Mouse (Mus musculus): Measurements from ENCODE around the gene Prokr2.

Gene Prokr2

DNA sequence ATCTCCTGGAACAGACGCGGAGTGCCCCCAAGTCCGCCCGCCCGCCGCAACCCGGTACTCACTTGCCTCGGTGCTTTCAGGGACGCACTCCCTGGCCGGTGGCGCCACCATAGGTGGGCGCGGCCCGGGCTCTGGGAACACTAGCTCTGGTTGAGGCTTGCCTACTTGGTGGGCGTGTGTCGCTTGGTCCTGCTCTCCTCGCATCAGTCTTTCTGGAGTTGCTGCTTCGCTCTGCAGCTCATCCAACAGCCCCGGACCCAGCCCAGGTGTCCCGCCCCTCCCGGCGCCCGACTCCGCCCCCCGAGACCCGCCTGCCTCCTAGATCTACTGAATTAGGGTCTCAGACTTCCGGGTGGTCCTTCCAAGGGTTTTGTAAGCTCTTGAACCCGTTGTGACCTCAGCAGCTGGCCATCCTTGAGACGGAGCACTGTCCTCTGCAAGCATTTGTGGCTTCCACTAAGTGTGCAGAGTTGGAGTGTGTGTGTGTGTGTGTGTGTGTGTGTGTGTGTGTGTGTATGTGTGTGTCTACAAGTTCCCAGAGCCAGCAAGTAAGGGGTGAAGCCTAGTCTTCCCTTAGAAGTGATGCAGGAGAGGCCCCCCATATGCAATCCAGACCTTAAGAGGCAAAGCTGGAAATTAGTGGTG, at the start of gene Prokr2:
TSS of gene Prokr2 (minus strand) at position 254 of the 645 bp plus-strand sequence.
- DNase-seq (ENCODE audit: low spot score in 2 of 2) = no peak

DNA sequence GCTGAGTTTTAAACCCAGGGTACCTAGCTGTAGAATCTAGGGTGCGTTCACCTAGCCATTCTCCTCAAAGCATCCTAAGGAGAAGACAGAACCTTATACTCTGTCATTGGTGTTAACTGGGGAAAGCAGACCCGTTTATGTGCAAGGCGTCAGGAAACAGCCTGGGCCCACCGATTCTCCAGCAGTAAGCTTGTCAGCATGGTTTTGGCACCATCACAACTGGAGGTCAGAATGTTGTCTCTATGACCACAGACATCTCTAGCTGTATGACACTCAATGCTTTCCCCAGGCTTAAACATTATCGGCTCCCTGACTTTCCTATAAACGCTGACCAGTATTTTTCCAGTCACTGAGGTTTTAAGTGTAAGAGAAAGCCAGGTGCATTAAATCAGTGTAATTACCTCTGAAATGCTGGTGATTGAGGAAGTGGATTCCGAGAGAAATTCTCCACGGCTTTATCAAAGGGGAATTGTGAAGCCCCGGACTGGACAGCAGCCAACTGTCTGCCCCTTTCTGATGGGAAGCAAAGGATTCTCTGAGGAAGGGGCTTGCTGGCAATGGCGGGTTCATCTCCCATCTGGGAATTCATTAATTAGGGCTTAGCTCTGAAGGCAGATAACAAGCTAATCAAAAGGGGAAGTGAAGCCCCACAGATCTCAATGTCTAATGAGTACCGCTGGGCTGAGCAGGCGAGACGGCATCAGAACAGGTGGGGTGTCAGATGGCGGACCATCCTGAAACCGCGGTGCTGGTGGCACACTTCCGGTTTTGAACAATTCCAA, 42.1 kb upstream of the Prokr2 start:
- DNase-seq (ENCODE audit: low spot score in 2 of 2) = no peak

DNA sequence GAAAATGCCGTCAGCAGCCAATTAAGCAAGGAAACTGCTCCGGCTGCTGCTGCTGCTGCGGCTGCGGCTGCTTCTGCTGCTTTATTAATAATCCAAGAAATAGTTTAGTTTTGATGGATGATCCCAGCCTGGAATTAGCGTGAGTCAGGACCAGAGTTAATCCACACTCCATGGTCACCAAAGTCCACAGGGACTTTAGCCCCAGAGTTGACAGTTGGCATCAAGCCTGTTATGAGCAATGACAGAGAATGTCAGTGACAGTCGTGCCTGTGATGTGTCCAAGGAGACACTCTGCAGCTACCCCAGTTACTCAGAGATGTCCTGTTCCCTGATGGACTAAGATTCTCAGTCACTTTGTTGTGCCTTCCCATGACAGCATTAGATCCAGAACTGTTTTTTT, 40.3 kb upstream of the Prokr2 start:
- no peak for DNase-seq (ENCODE audit: low spot score in 2 of 2)

DNA sequence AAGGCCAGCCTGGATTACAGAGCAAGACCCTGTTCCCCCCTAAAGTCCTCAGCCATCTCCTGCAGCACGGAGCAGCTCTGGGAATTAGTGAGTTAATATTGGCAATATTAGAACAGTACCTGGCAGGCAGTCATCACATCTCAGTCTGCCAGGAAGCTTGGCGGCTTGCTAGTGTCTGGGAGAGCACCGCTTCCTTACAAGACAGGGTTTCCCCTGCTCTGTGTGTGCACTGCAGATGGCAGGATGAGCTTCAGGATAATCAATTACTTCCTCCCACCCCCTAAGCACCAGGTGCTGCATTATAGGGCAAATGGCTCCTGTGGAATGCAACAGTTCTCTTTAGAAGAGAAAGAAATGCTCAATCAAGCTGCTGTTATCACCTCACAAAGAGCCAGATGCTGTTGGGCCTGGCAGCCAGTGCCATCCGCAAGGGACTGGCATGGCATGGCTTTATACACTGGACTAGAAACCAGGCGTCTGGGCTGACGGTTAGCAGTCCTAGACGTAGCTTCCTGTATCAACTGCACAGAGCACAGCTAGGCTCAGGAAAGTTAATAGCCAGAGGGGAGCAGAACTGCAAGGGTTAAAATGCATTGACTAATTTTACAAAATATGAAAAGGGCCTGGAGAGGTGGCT, 38.3 kb upstream of the Prokr2 start:
- DNase-seq (ENCODE audit: low spot score in 2 of 2) = no peak

DNA sequence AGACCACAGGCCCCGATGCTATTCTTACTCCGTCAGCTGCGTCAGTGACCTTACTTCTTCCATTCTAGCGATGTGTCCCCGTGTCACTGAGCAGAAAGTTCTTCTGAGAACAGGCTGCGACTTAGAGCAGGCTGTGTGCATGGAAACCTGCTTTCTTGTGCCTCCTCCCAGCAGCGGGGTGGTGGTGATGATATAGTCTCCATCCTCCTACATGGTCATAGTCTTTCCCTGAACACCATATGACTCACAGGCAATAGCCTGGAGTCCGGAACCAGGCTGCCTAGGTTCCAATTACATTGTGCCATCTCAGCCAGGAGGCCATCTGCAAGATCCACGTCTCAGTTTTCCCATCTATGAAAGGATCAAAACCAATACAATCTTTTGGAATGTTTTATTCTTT, 37.6 kb upstream of the Prokr2 start:
- no peak for DNase-seq (ENCODE audit: low spot score in 2 of 2)

DNA sequence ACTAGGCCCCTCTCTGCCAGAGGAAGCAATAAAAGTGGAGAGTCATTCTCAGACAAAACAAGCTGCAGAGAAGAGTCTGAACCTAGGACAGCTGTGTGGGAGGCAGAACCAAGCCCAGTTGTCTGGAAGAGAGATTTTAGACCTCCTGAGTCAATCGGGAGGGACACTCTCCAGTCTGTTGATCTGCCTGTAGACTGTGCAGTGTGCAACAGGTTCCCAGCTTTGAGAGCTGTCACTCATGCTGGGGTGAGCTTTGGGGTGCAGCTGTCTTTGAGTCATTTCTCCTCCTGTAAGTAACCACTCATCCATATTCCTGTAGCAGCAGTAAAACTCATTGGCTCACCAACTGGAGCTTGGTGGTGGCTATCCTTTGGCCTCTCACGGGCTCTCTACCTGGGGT, 33.2 kb upstream of the Prokr2 start:
- no peak for DNase-seq (ENCODE audit: low spot score in 2 of 2)

DNA sequence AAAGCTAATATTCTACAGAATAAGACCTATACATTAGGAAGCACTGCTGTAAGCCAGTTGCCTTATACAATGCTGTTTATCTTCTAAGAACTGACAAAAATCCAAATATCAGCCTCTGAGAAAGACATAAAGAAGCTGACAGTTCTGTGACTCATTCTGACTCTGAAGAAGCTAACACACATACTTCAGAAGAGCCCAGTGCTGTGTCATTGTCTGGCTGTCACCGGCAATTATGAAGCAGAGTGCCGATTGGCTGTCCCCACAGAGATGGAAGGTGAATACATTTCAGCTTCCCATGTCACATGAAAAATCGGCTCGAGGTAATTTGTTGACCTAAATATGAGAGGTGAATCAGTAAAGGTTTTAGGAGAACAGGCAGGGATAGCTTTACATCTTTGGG, 24.9 kb upstream of the Prokr2 start:
- no peak for DNase-seq (ENCODE audit: low spot score in 2 of 2)

DNA sequence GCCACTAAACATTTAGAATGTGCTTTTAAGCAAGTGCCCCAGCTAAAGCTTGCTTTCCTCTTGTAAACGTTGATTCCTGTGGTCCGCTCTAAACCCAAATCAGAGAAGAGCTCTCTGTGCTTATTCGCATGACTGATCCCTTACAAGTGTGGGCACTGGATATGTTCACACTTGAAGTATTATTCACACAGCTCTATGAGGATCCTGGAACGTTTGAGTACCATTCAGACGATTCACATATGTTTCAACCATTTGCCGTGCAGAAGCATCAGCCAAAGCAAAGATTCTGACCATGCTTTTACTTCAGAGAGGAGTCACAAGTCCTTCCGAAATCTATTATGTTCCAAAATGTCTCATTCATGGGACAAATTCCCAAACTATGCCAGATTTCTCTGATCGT, 12.9 kb upstream of the Prokr2 start:
- no peak for DNase-seq (ENCODE audit: low spot score in 2 of 2)

DNA sequence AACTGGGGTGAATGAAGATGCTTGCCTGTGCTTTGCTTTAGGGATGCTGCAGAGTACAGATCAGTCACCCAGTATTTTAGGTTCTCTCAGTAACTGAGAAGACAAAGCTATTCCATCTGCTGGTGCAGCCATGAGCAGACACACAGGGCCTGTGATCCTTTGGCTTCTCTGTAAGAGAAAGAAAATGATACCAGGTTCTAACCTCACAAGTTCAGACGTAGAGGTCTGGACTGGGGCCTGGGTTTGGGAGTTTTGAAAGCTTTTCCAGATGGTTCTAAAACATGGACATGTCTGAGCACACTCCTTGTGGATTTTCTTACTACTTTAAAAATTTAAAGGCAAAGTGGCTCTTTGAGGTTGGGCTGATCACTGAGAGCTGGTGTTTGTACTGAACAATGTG, 10.5 kb upstream of the Prokr2 start:
- no peak for DNase-seq (ENCODE audit: low spot score in 2 of 2)

DNA sequence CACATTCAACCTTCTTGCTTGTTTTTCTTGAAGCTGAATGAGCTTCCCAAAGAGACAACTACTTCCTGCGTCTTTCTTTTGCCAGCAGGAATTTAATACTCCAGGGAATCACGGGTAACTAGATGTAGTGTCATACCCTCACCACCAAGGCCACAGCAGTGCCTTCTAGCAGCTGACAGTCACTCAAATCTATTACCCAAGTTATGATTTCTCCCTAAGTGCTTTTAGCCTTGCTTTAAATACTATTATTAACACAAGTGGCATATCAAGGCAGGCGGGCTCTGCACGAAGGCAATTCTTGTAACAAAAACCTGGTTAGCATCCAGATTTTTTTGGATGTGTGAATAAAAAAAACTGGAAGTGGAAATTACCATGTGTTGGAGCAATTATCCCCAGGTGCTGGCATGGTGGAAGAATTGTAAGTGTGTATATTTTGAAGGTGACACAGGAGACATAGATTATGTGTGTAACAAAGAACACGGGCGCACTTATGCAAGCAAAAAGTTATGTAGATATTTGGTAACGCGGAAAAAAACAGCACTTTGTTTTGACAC, 5.4 kb upstream of the Prokr2 start:
- DNase-seq (ENCODE audit: low spot score in 2 of 2) = no peak

DNA sequence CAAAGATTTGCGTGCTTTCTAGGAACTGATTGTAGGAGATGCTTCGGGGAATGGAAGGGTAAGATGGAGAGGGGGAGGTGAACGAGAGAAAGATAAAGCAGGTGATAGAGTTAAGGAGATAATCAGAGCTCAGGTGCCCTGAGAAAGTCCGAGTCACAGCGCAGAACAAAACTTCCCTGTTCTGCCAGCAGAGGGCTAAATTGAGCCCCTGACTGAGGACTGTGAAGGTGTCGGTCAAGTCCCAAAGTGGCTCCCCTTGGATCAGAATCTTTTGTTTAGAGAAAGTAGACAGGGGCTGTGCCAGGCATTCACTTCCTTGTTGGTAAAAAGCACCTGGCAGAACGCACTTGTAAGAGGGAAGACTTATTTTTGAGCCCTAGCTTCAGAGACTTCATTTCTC, 4.3 kb upstream of the Prokr2 start:
- DNase-seq (ENCODE audit: low spot score in 2 of 2) = no peak

DNA sequence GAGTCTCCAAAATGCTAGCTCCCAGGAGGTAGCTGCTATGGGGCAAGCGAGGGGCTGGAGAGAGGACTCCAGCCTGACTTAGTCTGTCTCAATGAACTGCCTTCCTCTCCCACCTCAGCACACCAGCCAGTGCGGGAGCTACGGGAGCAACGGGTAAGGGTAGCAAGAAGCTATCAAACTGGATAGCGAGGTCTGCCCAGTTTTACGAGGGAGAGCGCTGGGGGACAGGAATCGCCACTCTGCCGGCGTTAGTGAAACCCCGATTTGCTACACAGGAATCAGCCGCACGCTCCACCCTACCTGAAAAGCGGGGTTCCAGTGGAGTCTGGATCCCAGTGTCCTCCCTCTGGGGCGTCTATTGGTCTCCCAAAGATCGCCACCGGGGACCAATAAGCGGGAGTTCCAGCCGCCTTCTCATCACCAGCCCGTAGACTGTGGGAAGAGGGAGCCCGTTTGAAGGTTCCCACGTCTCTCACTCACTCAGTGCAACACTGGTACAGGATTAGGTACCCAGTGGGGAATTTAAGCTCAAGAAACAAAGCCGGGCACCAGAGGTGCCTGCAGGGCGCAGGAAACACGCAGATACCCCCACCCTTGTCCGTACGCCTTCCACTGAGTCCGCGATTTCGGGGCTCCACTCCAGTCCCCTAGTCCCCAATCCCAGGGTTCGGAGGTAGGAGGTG, 595 bp downstream of the Prokr2 start:
- DNase-seq (ENCODE audit: low spot score in 2 of 2) = no peak

DNA sequence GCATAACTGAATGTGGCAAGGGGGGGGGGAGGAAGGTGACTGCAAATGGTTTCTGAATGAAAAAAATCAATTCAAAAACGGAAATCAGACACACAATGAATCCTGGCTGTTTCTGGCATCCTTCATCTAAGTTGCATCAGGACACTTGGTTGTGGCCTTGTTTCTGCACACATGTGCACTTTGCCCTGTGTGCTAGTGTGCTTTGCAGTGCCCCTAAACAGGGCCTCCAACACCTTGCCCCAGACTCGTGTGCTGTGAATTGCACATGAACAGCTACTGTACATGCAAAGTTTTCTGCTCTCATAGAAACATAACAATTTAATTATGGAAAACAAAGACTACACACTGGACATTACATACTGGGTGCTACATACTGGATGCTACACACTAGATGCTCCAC, 2.9 kb downstream of the Prokr2 start:
- no peak for DNase-seq (ENCODE audit: low spot score in 2 of 2)

DNA sequence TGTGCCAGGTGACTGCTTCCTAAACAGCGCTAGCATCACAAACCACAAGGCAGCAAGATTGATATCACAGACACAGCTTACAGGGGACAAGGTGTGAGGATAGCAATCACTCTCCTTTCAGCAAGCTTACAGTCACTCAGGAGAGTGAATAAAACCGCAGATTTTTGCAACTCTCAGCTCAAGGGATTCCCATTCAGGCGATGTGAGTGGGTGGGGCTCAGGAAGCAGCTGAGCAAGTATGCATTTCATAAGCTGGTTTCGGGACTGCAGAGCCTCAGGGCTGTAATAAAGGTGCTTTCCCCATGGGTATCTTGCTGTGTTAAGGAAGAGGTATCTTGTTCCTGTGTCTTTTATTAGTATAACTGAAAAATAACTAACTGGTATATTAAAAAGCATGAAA, 5.6 kb downstream of the Prokr2 start:
- DNase-seq (ENCODE audit: low spot score in 2 of 2) = no peak

DNA sequence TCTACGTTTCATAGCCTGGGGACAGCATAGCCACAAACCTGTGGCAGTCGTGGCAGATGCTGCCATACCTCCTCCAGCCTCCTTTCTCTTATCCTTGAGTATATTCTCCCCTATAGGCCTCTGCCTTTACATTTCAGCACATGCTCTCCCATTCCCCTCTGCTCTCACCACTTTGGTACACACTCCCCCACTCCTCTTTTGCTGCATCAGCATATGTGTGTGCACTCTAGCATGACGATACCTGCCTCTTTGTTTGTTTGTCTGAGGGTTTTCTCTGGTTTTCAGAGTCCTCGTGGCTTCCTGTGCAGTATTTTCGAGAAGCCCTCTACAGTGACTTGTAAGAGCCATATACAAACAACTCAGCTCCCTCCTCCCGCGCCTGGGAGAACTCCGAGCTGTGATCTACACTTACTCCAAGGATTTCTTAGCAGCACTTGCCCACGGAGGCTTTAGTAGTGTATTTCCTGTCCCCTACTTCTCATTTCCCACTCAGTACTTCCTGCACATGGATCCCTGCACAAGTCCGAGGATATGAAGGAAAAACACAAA, 6.6 kb downstream of the Prokr2 start:
- no peak for DNase-seq (ENCODE audit: low spot score in 2 of 2)

DNA sequence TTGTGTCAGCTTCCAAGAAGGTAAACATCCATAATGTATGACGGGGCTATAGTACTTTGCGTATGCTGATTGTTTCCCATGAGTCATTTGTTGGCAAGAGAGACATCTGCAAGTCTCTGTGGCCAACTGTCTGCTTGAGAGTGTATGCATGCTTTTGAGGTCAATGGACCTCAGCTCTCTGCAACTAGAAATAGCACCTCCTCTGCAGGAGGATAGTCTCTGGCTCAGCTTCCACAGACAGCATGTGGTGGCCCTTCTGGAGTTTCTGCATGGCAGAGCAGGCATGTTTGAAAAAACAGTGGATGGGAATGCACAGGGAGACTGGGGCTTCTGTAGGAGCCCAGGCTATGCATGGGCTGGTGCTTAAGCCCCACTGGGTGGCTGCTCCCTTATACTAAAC, 7.8 kb downstream of the Prokr2 start:
- no peak for DNase-seq (ENCODE audit: low spot score in 2 of 2)

DNA sequence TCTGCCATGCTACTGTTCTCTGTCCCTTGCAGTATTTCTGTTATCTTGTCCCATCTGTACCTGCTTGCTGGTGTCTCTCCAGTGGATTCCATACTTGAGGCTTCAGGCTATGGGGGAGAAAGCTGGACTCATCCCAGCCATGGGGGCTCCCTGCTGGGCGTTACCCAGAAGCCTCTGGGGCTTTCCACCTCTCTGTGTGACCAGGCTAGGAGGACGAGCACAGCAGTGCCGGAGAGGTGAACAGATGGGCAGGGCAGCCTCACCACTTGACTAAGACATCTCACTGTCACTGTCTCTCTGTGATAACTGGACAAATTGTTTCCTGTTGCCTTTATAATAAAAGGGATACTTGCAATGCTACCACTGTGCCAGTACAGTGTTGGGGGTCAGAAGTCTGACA, 9.5 kb downstream of the Prokr2 start:
- no peak for DNase-seq (ENCODE audit: low spot score in 2 of 2)

DNA sequence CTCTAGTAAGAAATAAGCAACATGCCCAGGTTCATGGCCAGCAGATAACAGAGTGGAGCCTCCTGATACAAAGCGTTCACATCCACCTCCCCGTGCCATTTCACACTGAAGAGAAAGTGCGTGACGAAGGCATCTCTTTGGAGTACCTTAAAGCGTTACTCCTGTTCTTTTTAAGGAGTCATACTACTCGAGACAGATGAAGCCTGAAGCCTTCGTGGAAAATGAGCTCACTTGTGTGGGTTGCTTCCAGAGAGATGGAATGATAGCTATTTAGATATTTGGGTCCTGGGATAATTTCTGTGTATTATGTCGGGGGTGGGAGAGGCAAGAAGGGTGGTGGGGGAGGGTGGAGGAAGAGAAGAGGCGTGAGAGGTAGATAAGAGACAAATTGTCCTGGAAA, 10.1 kb downstream of the Prokr2 start:
- no peak for DNase-seq (ENCODE audit: low spot score in 2 of 2)

DNA sequence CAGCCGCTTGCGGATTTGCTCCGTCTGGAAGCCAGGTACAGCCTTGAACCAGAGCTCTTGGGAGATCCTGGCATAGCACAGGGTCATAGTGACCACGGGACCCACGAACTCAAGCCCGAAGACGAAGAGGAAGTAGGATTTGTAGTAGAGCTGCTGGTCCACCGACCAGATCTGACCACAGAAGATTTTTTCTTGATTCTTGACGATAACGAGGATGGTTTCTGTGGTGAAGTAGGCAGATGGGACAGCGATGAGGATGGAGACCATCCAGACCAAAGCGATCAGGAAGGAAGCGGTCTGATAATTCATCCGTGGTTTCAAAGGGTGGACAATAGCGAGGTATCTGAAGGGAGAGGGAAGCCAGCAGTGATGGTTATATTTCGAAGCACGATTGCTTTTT, 11.5 kb downstream of the Prokr2 start:
- DNase-seq (ENCODE audit: low spot score in 2 of 2) = no peak

DNA sequence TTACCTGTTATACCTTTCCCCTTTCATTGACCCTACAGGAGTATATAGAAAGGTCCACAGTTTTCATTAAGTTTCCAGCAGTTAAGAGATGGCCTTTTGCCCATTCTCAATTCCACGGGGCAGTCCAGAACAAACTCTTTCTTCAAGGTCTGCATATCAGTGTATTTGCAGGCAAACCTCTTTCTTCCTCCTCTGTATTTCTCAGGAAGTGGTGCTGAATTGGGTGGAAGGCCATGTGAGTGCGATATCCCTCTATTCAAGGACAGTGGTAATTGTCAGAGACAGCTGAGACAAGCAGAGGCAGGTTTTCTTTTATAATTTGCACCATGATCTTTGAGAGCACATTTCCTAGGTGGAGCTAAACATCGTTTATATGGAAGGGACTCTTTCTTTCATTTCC, 16.8 kb downstream of the Prokr2 start:
- DNase-seq (ENCODE audit: low spot score in 2 of 2) = no peak

DNA sequence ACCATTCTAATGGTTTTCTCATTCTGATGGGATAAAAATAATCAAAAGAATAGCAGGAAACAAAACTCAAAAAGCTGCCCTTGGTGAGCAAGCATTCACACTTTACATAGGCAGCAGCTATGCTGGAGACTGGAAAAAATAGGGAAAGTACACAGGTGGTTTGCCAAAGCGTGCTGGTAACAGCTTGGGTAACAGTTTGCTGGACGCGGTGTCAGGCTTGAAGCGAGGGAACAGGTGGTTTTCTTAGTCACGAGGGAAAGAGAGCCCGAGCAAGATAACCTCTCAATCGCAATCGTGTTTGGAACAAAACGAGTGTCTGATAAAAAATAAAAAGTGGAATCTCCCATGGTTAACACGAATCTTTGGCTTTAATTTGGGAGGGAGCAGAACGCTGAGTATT, 41.4 kb downstream of the Prokr2 start:
- no peak for DNase-seq (ENCODE audit: low spot score in 2 of 2)

DNA sequence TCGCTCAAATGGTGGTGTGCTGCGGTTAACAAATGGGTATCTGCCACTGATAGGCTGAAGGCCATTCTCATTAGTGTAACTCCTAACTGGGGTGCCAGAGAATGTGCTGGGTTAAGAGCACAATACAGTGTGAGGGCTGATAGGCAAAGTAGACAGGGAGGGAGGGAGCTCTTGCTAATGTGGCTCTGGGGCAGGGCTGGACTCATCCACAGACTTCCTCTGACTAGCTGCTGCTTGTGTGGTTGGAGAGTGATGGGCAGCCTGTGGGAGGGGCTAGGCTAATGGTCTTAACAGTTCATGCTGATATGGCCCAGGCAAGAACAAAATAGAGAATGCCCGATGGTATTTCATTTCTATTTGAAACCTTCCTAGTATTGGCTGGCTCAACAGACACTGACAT, 44.0 kb downstream of the Prokr2 start:
- DNase-seq (ENCODE audit: low spot score in 2 of 2) = no peak

Measured in spleen, postnatal 14 days (tissue).